26 mouse cellular contexts compared by ENCODE assay signal in the genomic region with DNA sequence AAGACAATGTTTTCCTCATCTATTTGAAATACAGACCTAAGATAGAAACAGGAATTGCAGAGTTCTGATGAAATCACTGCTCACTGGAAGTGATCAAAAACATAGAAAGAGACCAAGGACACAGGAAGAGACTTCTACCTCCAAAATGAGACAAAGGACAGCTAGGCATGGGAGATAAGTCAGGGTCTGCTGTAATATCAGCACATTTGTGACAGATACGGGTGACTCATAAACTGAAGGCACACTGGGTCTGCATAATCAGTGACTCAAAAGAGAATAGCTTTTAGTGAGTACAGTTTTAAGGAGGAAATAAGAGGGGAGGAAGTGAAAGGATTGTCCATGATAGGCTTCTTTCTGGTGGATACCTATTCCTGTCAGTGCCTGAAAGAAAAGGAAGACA.
A peak's percentile ranks its signal among the peaks of the same experiment; 100 is the strongest.
DNase-seq lines count a peak whose midpoint lies in the region; ATAC-seq and TF ChIP-seq lines count a peak whose summit lies in the region.
"Had no signal": no experiment of that assay in that cellular context is flagged by ENCODE, and none has a peak within 500 bp of the region (broad histone marks: within the 10 kb centered on the region; RNA-seq: fewer than 3 reads in every experiment).

No protein-coding gene starts in this region.

- no peak overlapping the region for H3K27ac ChIP-seq in MEL (ENCODE audit: control insufficient read depth, low read depth, low read length)
- H3K27ac ChIP-seq: embryonic facial prominence, embryonic 13.5 days; embryonic facial prominence, embryonic 15.5 days; forebrain, embryonic 10.5 days; forebrain, embryonic 12.5 days had no signal

- DNase-seq in adrenal gland, adult 2 months = peak; percentile 15
- DNase-seq in adrenal gland, adult 8-10 months = no peak
- peak; percentile 84 for DNase-seq in MEL (ENCODE audit: low read depth, low spot score)
- DNase-seq in yolk sac, embryonic 10.5 days (ENCODE audit: low spot score) = no peak
- DNase-seq in heart, postnatal 10 days = no peak
- DNase-seq: adrenal gland, postnatal 14 days; B cell, adult 2 months; cerebellum, adult 11-12 months; cerebellum, adult 2 months; cerebellum, adult 9-10 months; cerebellum, postnatal 14 days; cerebellum, postnatal 36 days; embryo, embryonic 11 days had no signal

- no peak; the same call in 1 of the 2 replicates for TF ChIP-seq RAD21 in MEL (IDR thresholded peaks at IDR 0.05; ENCODE audit: low read depth, low read length)

- H3K4me1 ChIP-seq in MEL (ENCODE audit: control insufficient read depth in 1 of 2, insufficient read depth in 2 of 2, low read length in 2 of 2) = peaks cover 6 to 7% of the 10 kb centered on the region in 2 experiments
- H3K4me1 ChIP-seq: embryonic facial prominence, embryonic 13.5 days; embryonic facial prominence, embryonic 15.5 days; forebrain, embryonic 10.5 days; forebrain, embryonic 12.5 days had no signal

- H3K9ac ChIP-seq in MEL (ENCODE audit: control insufficient read depth, low read depth, low read length, poor library complexity, severe bottlenecking) = no peak overlapping the region
- H3K9ac ChIP-seq: embryonic facial prominence, embryonic 13.5 days; embryonic facial prominence, embryonic 15.5 days; forebrain, embryonic 12.5 days had no signal

- ATAC-seq in granulocyte monocyte progenitor cell, adult 5-6 weeks (replicated peaks; ENCODE audit: poor library complexity, severe bottlenecking) = 0 out of 2 replicates have a peak, but pooled peaks have one; percentile 17
- ATAC-seq: activated CD4-positive, CD25-positive, alpha-beta regulatory T cell, adult 4 months; CD4-positive, CD25-positive, alpha-beta regulatory T cell, adult 4 months; forebrain, embryonic 14.5 days; forebrain, embryonic 16.5 days; Patski had no signal

- intact Hi-C loops in heart, postnatal 10 days (cut with DNase I) = no loop called here

- TF ChIP-seq POLR2A in MEL (IDR thresholded peaks at IDR 0.05; ENCODE audit: control insufficient read depth in 1 of 2, insufficient read depth in 1 of 2, low read depth in 1 of 2, low read length in 2 of 2, poor library complexity in 1 of 2) = no peak

- H3K36me3 ChIP-seq in MEL (ENCODE audit: control insufficient read depth in 1 of 2, insufficient read depth in 2 of 2, low read length in 2 of 2) = peaks cover 0 to 30% of the 10 kb centered on the region in 2 experiments; a peak in 2 of 4 replicates
- H3K36me3 ChIP-seq: embryonic facial prominence, embryonic 13.5 days; embryonic facial prominence, embryonic 15.5 days; forebrain, embryonic 10.5 days; forebrain, embryonic 12.5 days; G1E had no signal

- H3K4me3 ChIP-seq in MEL (ENCODE audit: control insufficient read depth in 1 of 2, insufficient read depth in 1 of 2, low read depth in 2 of 2, low read length in 2 of 2) = no peak overlapping the region
- H3K4me3 ChIP-seq: embryonic facial prominence, embryonic 13.5 days; embryonic facial prominence, embryonic 15.5 days; erythroblast, embryonic 14.5 days; forebrain, embryonic 10.5 days; forebrain, embryonic 12.5 days had no signal

- TF ChIP-seq CTCF in MEL (IDR thresholded peaks at IDR 0.05 in 2 of 3, conservative IDR thresholded peaks at IDR 0.05 in 1 of 3; ENCODE audit: control insufficient read depth in 1 of 3, insufficient read depth in 1 of 3, low read depth in 2 of 3, low read length in 3 of 3, poor library complexity in 1 of 3, severe bottlenecking in 1 of 3) = no peak

- peak; percentile 97 to 98 for TF ChIP-seq EP300 in MEL (IDR thresholded peaks at IDR 0.05; ENCODE audit: low read depth in 1 of 2, low read length in 2 of 2)

- no peaks in the 10 kb centered on the region for H3K27me3 ChIP-seq in MEL (ENCODE audit: control insufficient read depth in 1 of 2, insufficient read depth in 2 of 2, low read length in 2 of 2)
- H3K27me3 ChIP-seq: CH12.LX; embryonic facial prominence, embryonic 13.5 days; embryonic facial prominence, embryonic 15.5 days; forebrain, embryonic 12.5 days had no signal

- no peaks in the 10 kb centered on the region for H3K79me2 ChIP-seq in MEL (ENCODE audit: control insufficient read depth, insufficient read depth, low read length, poor library complexity)

- H3K9me3 ChIP-seq in MEL (replicated peaks; ENCODE audit: insufficient read depth, low read length) = no peaks in the 10 kb centered on the region
- H3K9me3 ChIP-seq: embryonic facial prominence, embryonic 13.5 days; embryonic facial prominence, embryonic 15.5 days; forebrain, embryonic 10.5 days; forebrain, embryonic 12.5 days; G1E had no signal

TF ChIP-seq in MEL, 35 proteins besides CTCF, POLR2A, EP300 and RAD21:
- peak; percentile 79; the same call in 1 of the 2 replicates for TF ChIP-seq ETS1 (IDR thresholded peaks at IDR 0.05; ENCODE audit: low read depth, low read length)
- no peak for TF ChIP-seq MEF2A (IDR thresholded peaks at IDR 0.05; ENCODE audit: extremely low read depth, insufficient replicate concordance, low read depth, low read length, poor library complexity, severe bottlenecking)
- peak; percentile 71 for TF ChIP-seq MYC (IDR thresholded peaks at IDR 0.05; ENCODE audit: low read depth, low read length)
- peak; percentile 53 for TF ChIP-seq TAL1 (IDR thresholded peaks at IDR 0.05; ENCODE audit: low read length)
- peak; percentile 38; the same call in 1 of the 2 replicates for TF ChIP-seq SIN3A (IDR thresholded peaks at IDR 0.05; ENCODE audit: low read length)
- no peak for TF ChIP-seq ZC3H11A (IDR thresholded peaks at IDR 0.05; ENCODE audit: low read depth, low read length)
- TF ChIP-seq E2F4 (IDR thresholded peaks at IDR 0.05; ENCODE audit: borderline replicate concordance, low read depth, low read length) = no peak
- peak; percentile 86 for TF ChIP-seq TCF12 (IDR thresholded peaks at IDR 0.05; ENCODE audit: low read depth, low read length)
- TF ChIP-seq ZNF384 (IDR thresholded peaks at IDR 0.05; ENCODE audit: low read depth, low read length) = no peak
- TF ChIP-seq GATA1 (IDR thresholded peaks at IDR 0.05; ENCODE audit: low read depth, low read length) = peak; percentile 98
- peak; percentile 94 for TF ChIP-seq RCOR1 (IDR thresholded peaks at IDR 0.05; ENCODE audit: low read depth, low read length)
- peak; percentile 94 for TF ChIP-seq JUND (IDR thresholded peaks at IDR 0.05; ENCODE audit: low read depth, low read length)
- peak; percentile 81 for TF ChIP-seq MYB (IDR thresholded peaks at IDR 0.05; ENCODE audit: low read depth, low read length)
- TF ChIP-seq ZKSCAN1 (IDR thresholded peaks at IDR 0.05; ENCODE audit: low read depth, low read length) = no peak
- TF ChIP-seq BHLHE40 (IDR thresholded peaks at IDR 0.05; ENCODE audit: borderline replicate concordance, low read depth, low read length) = peak; percentile 52; the same call in 1 of the 2 replicates

Comparison
In these comparisons a context has a peak if more than half of its experiments do, and no peak if none do; other contexts are left out.
1. DNase-seq: peak in adrenal gland, adult 2 months (single experiment) and MEL (single experiment); none in adrenal gland, adult 8-10 months (single experiment), yolk sac, embryonic 10.5 days (single experiment) and heart, postnatal 10 days (0 of 2).